Mouse (Mus musculus) heart, embryonic 11.5 days (tissue): ENCODE data around the gene Pls3. TPM values are rescaled to one million over a fixed set of nuclear protein-coding genes. Genes with fewer than 3 reads are reported as not detected.
A peak's percentile ranks its signal among the peaks of the same experiment; 100 is the strongest.
"Not testable (repeated sequence)": the region's sequence is repeated elsewhere in the genome, so short reads cannot be mapped to it uniquely, and the experiment has no call there.

ENCODE experiments used
- ATAC-seq: fragments of 200-750 bp; cut with Nextera tagmentation; replicated peaks from 2 replicates; pipeline ENCODE4 v1.8.0; 2017; ENCODE audit warnings: moderate library complexity; ENCODE audit not compliant: insufficient number of reproducible peaks, low FRiP score, low TSS enrichment
- H3K27ac ChIP-seq: fragments of 300-500 bp; sonication (generic); 2 replicates; pipeline ENCODE4 v1.5.1; 2014; ENCODE audit warnings: mild to moderate bottlenecking, low read depth, low read length
- H3K27me3 ChIP-seq: fragments of 300-500 bp; sonication (generic); 2 replicates; pipeline ENCODE4 v1.6.1; 2014; ENCODE audit warnings: mild to moderate bottlenecking, low read length, mixed read lengths; ENCODE audit not compliant: control insufficient read depth, insufficient read depth
- H3K36me3 ChIP-seq: fragments of 300-500 bp; sonication (generic); 2 replicates; pipeline ENCODE4 v1.6.1; 2014; ENCODE audit warnings: mild to moderate bottlenecking, low read length, moderate library complexity, mixed read lengths; ENCODE audit not compliant: control insufficient read depth, insufficient read depth
- H3K4me1 ChIP-seq: fragments of 300-500 bp; sonication (generic); 2 replicates; pipeline ENCODE4 v1.6.1; 2014; ENCODE audit warnings: low read length; ENCODE audit not compliant: control insufficient read depth, insufficient read depth
- H3K4me2 ChIP-seq: fragments of 300-500 bp; sonication (generic); 2 replicates; pipeline ENCODE4 v1.6.1; 2014; ENCODE audit warnings: mild to moderate bottlenecking, moderate library complexity
- H3K4me3 ChIP-seq: fragments of 300-500 bp; sonication (generic); 2 replicates; pipeline ENCODE4 v1.5.1; 2014; ENCODE audit warnings: low read depth, low read length
- H3K9ac ChIP-seq: fragments of 300-500 bp; sonication (generic); 2 replicates; pipeline ENCODE4 v1.6.1; 2014; ENCODE audit warnings: mild to moderate bottlenecking, low read depth, low read length, moderate library complexity
- H3K9me3 ChIP-seq: fragments of 300-500 bp; sonication (generic); replicated peaks from 2 replicates; pipeline ENCODE4 v1.6.1; 2016; ENCODE audit warnings: low read length; ENCODE audit not compliant: control insufficient read depth
- WGBS: fragments of 180-500 bp; shearing (Covaris S2); extraction: QIAGEN DNeasy Blood & Tissue Kit; methylation state at CpG from one replicate; pipeline ENCODE4 v1.1.7; 2014; ENCODE audit not compliant: insufficient replicate concordance; 5-methylcytosine and 5-hydroxymethylcytosine counted together
- polyA plus RNA-seq: library from polyadenylated mRNA; unstranded; fragments of >200 nt; fragmentation: Nextera tagmentation; extraction: Ambion mirVana; gene quantifications from 2 replicates; pipeline ENCODE4 v1.2.1, GENCODE M21; 2014

Pls3 gene
- polyA plus RNA-seq, 1 experiment from 2014 or later, result 72.9 TPM

DNA sequence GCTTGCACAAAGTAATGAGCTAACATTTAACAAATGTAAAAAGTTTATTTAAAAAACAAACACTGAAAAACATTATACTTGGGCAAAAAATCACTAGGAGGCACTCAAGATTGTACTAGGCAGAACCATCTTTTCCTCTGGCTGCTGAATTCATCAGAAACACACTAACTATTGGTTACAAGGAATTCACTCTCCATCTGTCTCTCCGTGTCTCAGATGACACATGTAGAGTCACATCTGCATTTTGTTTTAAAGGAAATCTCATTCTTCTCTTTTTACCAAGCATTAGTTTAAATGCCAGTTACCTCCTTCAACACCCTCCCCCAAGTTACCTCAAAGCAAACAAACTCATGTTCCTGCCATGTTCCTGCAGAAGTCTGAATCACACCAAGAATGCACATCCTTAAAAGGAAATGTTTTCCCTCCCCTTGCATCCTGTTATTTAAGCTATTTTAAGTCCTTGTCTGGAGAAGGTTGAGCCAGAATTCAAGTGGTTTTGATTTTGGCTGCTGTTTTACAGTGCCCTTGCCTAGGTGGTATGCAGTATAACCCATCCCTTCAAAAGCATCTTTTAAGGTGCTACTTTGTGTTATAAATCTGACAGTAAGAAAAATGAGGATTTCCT lies 56.2 kb downstream of the Pls3 start:
- Histone ChIP-seq H3K9me3 (no peaks in the 10 kb centered on the region), H3K9ac (no peak overlapping the region), H3K4me3 (no peak overlapping the region), H3K4me1 (no peaks in the 10 kb centered on the region), H3K4me2 (no peak overlapping the region), H3K27ac (no peak overlapping the region), H3K27me3 (no peaks in the 10 kb centered on the region), H3K36me3 (no peaks in the 10 kb centered on the region)
- 43% methylated on average over 1 of the region's 1 CpGs for WGBS
- ATAC-seq, result no peak

DNA sequence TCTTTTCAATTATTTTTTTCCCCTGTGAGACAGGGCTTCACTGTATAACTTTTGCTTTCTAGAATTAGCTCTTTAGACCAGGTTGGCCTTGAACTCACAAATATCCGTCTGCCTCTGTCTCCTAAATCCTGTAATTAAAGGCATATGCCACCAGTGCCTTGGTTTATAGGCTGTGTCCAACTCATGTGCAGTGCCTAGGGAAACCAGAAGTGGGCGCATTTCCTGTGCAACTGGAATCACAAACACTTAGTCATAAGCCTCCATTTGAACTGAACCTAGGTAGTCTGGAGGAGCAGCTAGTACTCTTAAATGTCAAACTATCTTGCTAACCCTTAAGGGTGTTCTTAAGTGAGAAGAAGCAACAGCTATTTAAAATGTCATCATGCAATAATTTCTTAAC lies 60.0 kb downstream of the Pls3 start:
- no peaks in the 10 kb centered on the region for H3K4me1 ChIP-seq
- ATAC-seq, result no peak
- H3K27me3 ChIP-seq, result no peaks in the 10 kb centered on the region
- WGBS, result 67% methylated on average over 2 of the region's 2 CpGs
- H3K9me3 ChIP-seq, result no peaks in the 10 kb centered on the region
- H3K4me2 ChIP-seq, result no peak overlapping the region
- H3K27ac ChIP-seq, result no peak overlapping the region
- H3K36me3 ChIP-seq, result no peaks in the 10 kb centered on the region
- no peak overlapping the region for H3K4me3 ChIP-seq
- no peak overlapping the region for H3K9ac ChIP-seq

- no peak overlapping the region for H3K27ac ChIP-seq
- H3K4me2 ChIP-seq, result no peak overlapping the region
- WGBS, result 74% methylated on average over 4 of the region's 4 CpGs
- H3K4me1 ChIP-seq, result no peaks in the 10 kb centered on the region
- H3K36me3 ChIP-seq, result no peaks in the 10 kb centered on the region
- no peak overlapping the region for H3K4me3 ChIP-seq
- H3K9ac ChIP-seq, result no peak overlapping the region
- no peaks in the 10 kb centered on the region for H3K9me3 ChIP-seq
- no peak for ATAC-seq
- H3K27me3 ChIP-seq, result no peaks in the 10 kb centered on the region
Observed at GRCm38 (mm10) chrX:75814123-75814522, 60.9 kb downstream of the Pls3 start.

- Histone ChIP-seq H3K4me3 (no peak overlapping the region), H3K9me3 (no peaks in the 10 kb centered on the region), H3K27ac (no peak overlapping the region), H3K36me3 (peaks cover 5% of the 10 kb centered on the region; the same call in 1 of the 2 replicates), H3K4me1 (no peaks in the 10 kb centered on the region), H3K27me3 (no peaks in the 10 kb centered on the region), H3K9ac (no peak overlapping the region), H3K4me2 (no peak overlapping the region)
- WGBS, result 24% methylated on average over 4 of the region's 4 CpGs
- no peak for ATAC-seq
Observed at GRCm38 (mm10) chrX:75796583-75796982, 78.4 kb downstream of the Pls3 start.

DNA sequence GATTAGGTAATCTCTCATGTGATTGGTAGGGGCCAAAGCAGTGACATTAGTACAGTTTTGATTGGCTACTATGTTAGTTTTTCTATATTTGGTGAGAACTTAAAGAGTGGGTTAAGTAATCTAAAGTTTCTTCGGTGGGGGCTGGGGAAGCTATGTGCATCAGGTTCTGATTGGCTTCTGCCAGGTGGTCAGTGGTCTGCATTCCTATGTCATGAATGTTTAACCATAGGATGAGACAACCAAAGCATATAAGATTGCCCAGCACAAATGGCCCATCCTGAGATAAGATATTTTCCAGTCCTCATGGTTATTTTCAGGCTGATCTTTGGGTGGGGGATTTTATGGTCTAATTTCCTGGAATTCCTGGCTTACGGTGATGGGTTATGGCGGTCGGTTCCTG lies 95.2 kb downstream of the Pls3 start:
- H3K9ac ChIP-seq, result no peak overlapping the region
- H3K4me3 ChIP-seq, result no peak overlapping the region
- no peaks in the 10 kb centered on the region for H3K27me3 ChIP-seq
- ATAC-seq, result no peak
- no peak overlapping the region for H3K27ac ChIP-seq
- no peak overlapping the region for H3K4me2 ChIP-seq
- WGBS, result 79% methylated on average over 4 of the region's 4 CpGs
- no peaks in the 10 kb centered on the region for H3K4me1 ChIP-seq
- H3K9me3 ChIP-seq, result no peaks in the 10 kb centered on the region
- H3K36me3 ChIP-seq, result no peaks in the 10 kb centered on the region

GRCm38 (mm10) chrX:75777461-75777860 lies 97.5 kb downstream of the Pls3 start:
- H3K27me3 ChIP-seq, result no peaks in the 10 kb centered on the region
- H3K4me1 ChIP-seq, result no peaks in the 10 kb centered on the region
- H3K4me3 ChIP-seq, result no peak overlapping the region
- H3K36me3 ChIP-seq, result no peaks in the 10 kb centered on the region
- no peak overlapping the region for H3K4me2 ChIP-seq
- ATAC-seq, result no peak
- H3K9ac ChIP-seq, result no peak overlapping the region
- H3K9me3 ChIP-seq, result no peaks in the 10 kb centered on the region
- H3K27ac ChIP-seq, result no peak overlapping the region
- WGBS, result 77% methylated on average over 2 of the region's 2 CpGs

DNA sequence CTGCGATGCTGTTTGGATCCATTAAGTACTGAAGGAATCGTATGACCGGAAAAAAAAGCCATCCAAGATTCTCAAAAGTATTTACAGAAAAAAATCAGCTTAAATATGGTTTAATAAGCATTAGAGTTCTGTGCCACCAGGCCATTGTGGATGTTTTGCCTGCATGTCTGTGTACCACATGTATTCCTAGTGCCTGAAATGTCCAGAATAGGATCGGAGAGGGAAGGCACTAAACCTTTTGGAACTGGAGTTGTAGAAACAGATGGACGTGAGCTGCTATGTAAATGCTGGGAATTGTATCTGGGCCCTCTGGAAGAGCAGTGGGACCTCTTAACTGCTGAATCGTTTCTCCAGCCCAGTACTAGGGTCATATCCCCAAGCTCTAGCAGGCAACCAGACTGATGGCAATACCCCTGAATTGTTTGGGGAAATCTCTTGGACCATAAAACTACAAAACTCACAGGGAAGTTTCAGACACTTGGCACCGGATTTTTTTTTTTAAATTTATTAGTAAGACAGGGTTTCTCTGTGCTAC lies 110.1 kb downstream of the Pls3 start:
- Histone ChIP-seq H3K27me3 (no peaks in the 10 kb centered on the region), H3K36me3 (no peaks in the 10 kb centered on the region), H3K9ac (peak overlapping the region; percentile 70), H3K4me1 (no peaks in the 10 kb centered on the region), H3K27ac (peak overlapping the region; percentile 84; the same call in 1 of the 2 replicates), H3K9me3 (no peaks in the 10 kb centered on the region), H3K4me2 (peak overlapping the region; percentile 62), H3K4me3 (peak overlapping the region; percentile 56)
- ATAC-seq, result no peak
- 38% methylated on average over 7 of the region's 7 CpGs for WGBS

GRCm38 (mm10) chrX:75764135-75764793 lies 110.7 kb downstream of the Pls3 start:
- Histone ChIP-seq H3K9ac (peak overlapping the region; percentile 70), H3K36me3 (no peaks in the 10 kb centered on the region), H3K4me3 (peak overlapping the region; percentile 56), H3K27me3 (no peaks in the 10 kb centered on the region), H3K4me1 (no peaks in the 10 kb centered on the region), H3K27ac (peak overlapping the region; percentile 84), H3K9me3 (no peaks in the 10 kb centered on the region), H3K4me2 (peak overlapping the region; percentile 62)
- peak; percentile 81 for ATAC-seq
- 10% methylated on average over 19 of the region's 19 CpGs for WGBS

- H3K4me1 ChIP-seq, H3K4me2 ChIP-seq, H3K36me3 ChIP-seq, H3K27me3 ChIP-seq, ATAC-seq, H3K27ac ChIP-seq, H3K9me3 ChIP-seq, H3K9ac ChIP-seq, H3K4me3 ChIP-seq: not testable (repeated sequence)
- WGBS, result 89% methylated on average over 2 of the region's 2 CpGs
Observed at GRCm38 (mm10) chrX:75759461-75759860, 115.5 kb downstream of the Pls3 start.
